Mouse (Mus musculus) neutrophil, adult 5-6 weeks (primary cell): Measurements from ENCODE around the gene Csmd2. TPM values are rescaled to one million over a fixed set of nuclear protein-coding genes. Genes with fewer than 3 reads are reported as not detected.

Source experiments
- ATAC-seq: fragments of 151-379, 151-347 bp; 2 replicates; pipeline ENCODE4 v1.8.0; 2017; ENCODE audit warnings: mild to moderate bottlenecking, moderate TSS enrichment; ENCODE audit not compliant: insufficient number of reproducible peaks, poor library complexity, low FRiP score, severe bottlenecking; ENCODE audit errors: extremely low read depth
- total RNA-seq: library from RNA; stranded (forward); fragments of 200-1000 nt; gene quantifications from 2 replicates; pipeline ENCODE4 v1.2.3, GENCODE M21; 2017

Gene Csmd2
- total RNA-seq, 1 experiment from 2014 or later: not detected

GRCm38 (mm10) chr4:128429591-128429990 is 441.9 kb downstream of the Csmd2 start:
- ATAC-seq: no peak

GRCm38 (mm10) chr4:128440550-128440949 is 452.9 kb downstream of the Csmd2 start:
- ATAC-seq: no peak

- ATAC-seq: no peak
These were observed 453.6 kb downstream of the Csmd2 start for GRCm38 (mm10) chr4:128441228-128441627.

GRCm38 (mm10) chr4:128442791-128443190 is 455.1 kb downstream of the Csmd2 start:
- no peak for ATAC-seq

- ATAC-seq: no peak
These were observed 458.0 kb downstream of the Csmd2 start for GRCm38 (mm10) chr4:128445514-128446260.

- peak; percentile 11; the same call in 1 of the 2 replicates for ATAC-seq
These were observed 461.3 kb downstream of the Csmd2 start for GRCm38 (mm10) chr4:128448831-128449431.

GRCm38 (mm10) chr4:128450137-128450536 is 462.5 kb downstream of the Csmd2 start:
- ATAC-seq: no peak

- ATAC-seq: no peak
These were observed 463.3 kb downstream of the Csmd2 start for GRCm38 (mm10) chr4:128450974-128451373.

- no peak for ATAC-seq
These were observed 463.7 kb downstream of the Csmd2 start for GRCm38 (mm10) chr4:128451383-128451794.

GRCm38 (mm10) chr4:128466708-128467107 is 479.1 kb downstream of the Csmd2 start:
- ATAC-seq: no peak

- no peak for ATAC-seq
These were observed 480.4 kb downstream of the Csmd2 start for GRCm38 (mm10) chr4:128468040-128468439.

GRCm38 (mm10) chr4:128476249-128476648 is 488.6 kb downstream of the Csmd2 start:
- no peak for ATAC-seq

GRCm38 (mm10) chr4:128483891-128484290 is 496.2 kb downstream of the Csmd2 start:
- ATAC-seq: no peak

- no peak for ATAC-seq
These were observed 497.0 kb downstream of the Csmd2 start for GRCm38 (mm10) chr4:128484679-128485078.

GRCm38 (mm10) chr4:128489521-128490100 is 502.0 kb downstream of the Csmd2 start:
- ATAC-seq: no peak

- ATAC-seq: no peak
These were observed 504.4 kb downstream of the Csmd2 start for GRCm38 (mm10) chr4:128492055-128492454.

- no peak for ATAC-seq
These were observed 512.3 kb downstream of the Csmd2 start for GRCm38 (mm10) chr4:128499980-128500379.

- no peak for ATAC-seq
These were observed 519.2 kb downstream of the Csmd2 start for GRCm38 (mm10) chr4:128506878-128507277.

- ATAC-seq: no peak
These were observed 522.2 kb downstream of the Csmd2 start for GRCm38 (mm10) chr4:128509885-128510284.

GRCm38 (mm10) chr4:128514496-128514895 is 526.8 kb downstream of the Csmd2 start:
- no peak for ATAC-seq
